Mouse (Mus musculus) splenic B cell, adult 2 months (primary cell): ENCODE measurements at regions not wholly inside any gene's neighbourhood (a gene's known extent, or its start where the extent isn't known, plus 50 kb on each side); places are given as distances from the start of the nearest gene placed in this dataset.
"Not testable (repeated sequence)": the region's sequence is repeated elsewhere in the genome, so short reads cannot be mapped to it uniquely, and the experiment has no call there.

ENCODE experiments used
- DNase-seq: peaks from one replicate; pipeline ENCODE4 v3.0.0-alpha.2; 2011; ENCODE audit warnings: low read depth, low spot score
- H3K27me3 ChIP-seq: 2 replicates; pipeline ENCODE4 v1.6.1; 2012; ENCODE audit warnings: mild to moderate bottlenecking, low read length, moderate library complexity, mixed read lengths; ENCODE audit not compliant: control insufficient read depth, poor library complexity, insufficient read depth, severe bottlenecking
- H3K36me3 ChIP-seq: 2 replicates; pipeline ENCODE4 v1.6.1; 2012; ENCODE audit warnings: mild to moderate bottlenecking, low read length, moderate library complexity, mixed read lengths; ENCODE audit not compliant: control insufficient read depth, poor library complexity, insufficient read depth, severe bottlenecking

GRCm38 (mm10) chr13:26382154-26382553 is 387.8 kb downstream of the Hdgfl1 start:
- no peaks in the 10 kb centered on the region for H3K27me3 ChIP-seq
- DNase-seq: no peak
- no peaks in the 10 kb centered on the region for H3K36me3 ChIP-seq

GRCm38 (mm10) chr13:26375546-26375945 is 394.4 kb downstream of the Hdgfl1 start:
- Histone ChIP-seq H3K36me3 (no peaks in the 10 kb centered on the region), H3K27me3 (no peaks in the 10 kb centered on the region)
- DNase-seq: no peak

GRCm38 (mm10) chr13:26365911-26366310 is 404.1 kb downstream of the Hdgfl1 start:
- H3K36me3 ChIP-seq, H3K27me3 ChIP-seq, DNase-seq: not testable (repeated sequence)

- Histone ChIP-seq H3K36me3 (no peaks in the 10 kb centered on the region), H3K27me3 (no peaks in the 10 kb centered on the region)
- DNase-seq: no peak
Measured at GRCm38 (mm10) chr13:26356341-26356740, 413.6 kb downstream of the Hdgfl1 start.

GRCm38 (mm10) chr13:26354421-26354820 is 415.5 kb downstream of the Hdgfl1 start:
- no peak for DNase-seq
- Histone ChIP-seq H3K36me3 (no peaks in the 10 kb centered on the region), H3K27me3 (no peaks in the 10 kb centered on the region)

- no peaks in the 10 kb centered on the region for H3K27me3 ChIP-seq
- H3K36me3 ChIP-seq: no peaks in the 10 kb centered on the region
- DNase-seq: no peak
Measured at GRCm38 (mm10) chr13:26350510-26350909, 419.5 kb downstream of the Hdgfl1 start.

- Histone ChIP-seq H3K36me3 (no peaks in the 10 kb centered on the region), H3K27me3 (no peaks in the 10 kb centered on the region)
- no peak for DNase-seq
Measured at GRCm38 (mm10) chr13:26338795-26339194, 431.2 kb downstream of the Hdgfl1 start.

- H3K27me3 ChIP-seq: no peaks in the 10 kb centered on the region
- no peak for DNase-seq
- H3K36me3 ChIP-seq: no peaks in the 10 kb centered on the region
Measured at GRCm38 (mm10) chr13:26325066-26325465, 444.9 kb downstream of the Hdgfl1 start.

- no peak for DNase-seq
- Histone ChIP-seq H3K27me3 (no peaks in the 10 kb centered on the region), H3K36me3 (no peaks in the 10 kb centered on the region)
Measured at GRCm38 (mm10) chr13:26324633-26325032, 445.3 kb downstream of the Hdgfl1 start.

GRCm38 (mm10) chr13:26318557-26318956 is 451.4 kb downstream of the Hdgfl1 start:
- Histone ChIP-seq H3K27me3 (no peaks in the 10 kb centered on the region), H3K36me3 (no peaks in the 10 kb centered on the region)
- DNase-seq: no peak

- DNase-seq: no peak
- no peaks in the 10 kb centered on the region for H3K27me3 ChIP-seq
Measured at GRCm38 (mm10) chr13:26312246-26313010, 457.5 kb downstream of the Hdgfl1 start.

GRCm38 (mm10) chr13:26284073-26284444 is 485.9 kb downstream of the Hdgfl1 start:
- Histone ChIP-seq H3K27me3 (no peaks in the 10 kb centered on the region), H3K36me3 (no peaks in the 10 kb centered on the region)
- no peak for DNase-seq

More at GRCm38 (mm10) chr13:26312246-26313010, 457.5 kb downstream of the Hdgfl1 start:
- no peaks in the 10 kb centered on the region for H3K36me3 ChIP-seq

GRCm38 (mm10) chr13:26283397-26284072 is 486.4 kb downstream of the Hdgfl1 start:
- no peaks in the 10 kb centered on the region for H3K36me3 ChIP-seq
- no peak for DNase-seq

GRCm38 (mm10) chr13:26282291-26282690 is 487.7 kb downstream of the Hdgfl1 start:
- DNase-seq: no peak
- no peaks in the 10 kb centered on the region for H3K36me3 ChIP-seq

More at GRCm38 (mm10) chr13:26283397-26284072, 486.4 kb downstream of the Hdgfl1 start:
- H3K27me3 ChIP-seq: no peaks in the 10 kb centered on the region

GRCm38 (mm10) chr13:26272850-26273249 is 497.1 kb downstream of the Hdgfl1 start:
- no peak for DNase-seq
- H3K36me3 ChIP-seq: no peaks in the 10 kb centered on the region
- no peaks in the 10 kb centered on the region for H3K27me3 ChIP-seq

More at GRCm38 (mm10) chr13:26282291-26282690, 487.7 kb downstream of the Hdgfl1 start:
- H3K27me3 ChIP-seq: no peaks in the 10 kb centered on the region
